9 mouse cellular contexts compared by ENCODE assay signal in genomic region chr5:146829528-146829927, GRCm38 (mm10). TPM values are rescaled to one million over a fixed set of nuclear protein-coding genes. Genes with fewer than 3 reads are reported as not detected.
A peak's percentile ranks its signal among the peaks of the same experiment; 100 is the strongest.
DNase-seq lines count a peak whose midpoint lies in the region; ATAC-seq lines count a peak whose summit lies in the region.
"Had no signal": no experiment of that assay in that cellular context is flagged by ENCODE, and none has a peak within 500 bp of the region (broad histone marks: within the 10 kb centered on the region; RNA-seq: fewer than 3 reads in every experiment).

No protein-coding gene starts in this region.

- no peak for ATAC-seq in frontal cortex, adult (ENCODE audit: low TSS enrichment)

- DNase-seq in spleen, adult 12 weeks (ENCODE audit: low spot score): peak; percentile 17
- no peak for DNase-seq in spleen, postnatal 14 days (ENCODE audit: low spot score in 2 of 2)
- DNase-seq in liver: peak; percentile 47
- DNase-seq in natural killer cell, adult 2 months (ENCODE audit: low spot score in 2 of 2): peak; percentile 36 to 39
- DNase-seq in right cerebral cortex, postnatal 25 days: no peak
- no peak for DNase-seq in cerebellum, postnatal 10 days
- no peak for DNase-seq in layer of hippocampus, postnatal 25 days (ENCODE audit: extremely low spot score in 1 of 2, low spot score in 1 of 2)
- DNase-seq: adrenal gland, postnatal 36 days had no signal

RNA-seq across cellular contexts. Expression of gene Rpl21, which starts 3.2 kb away (rescaled TPM):
- 100 to 1,000 TPM; 191 to 202 TPM for total RNA-seq in layer of hippocampus, postnatal 25 days (2021)

RNA-seq across cellular contexts. Expression of gene Rasl11a, which starts 15.3 kb away (rescaled TPM):
- total RNA-seq in layer of hippocampus, postnatal 25 days (2021): 10 to 100 TPM; 17.4 to 17.8 TPM

RNA-seq across cellular contexts. Expression of gene Usp12, which starts 34.7 kb away (rescaled TPM):
- total RNA-seq in layer of hippocampus, postnatal 25 days (2021): 10 to 100 TPM; 58.2 to 58.9 TPM

Comparison
In these comparisons a context has a peak if more than half of its experiments do, and no peak if none do; other contexts are left out.
1. DNase-seq: peak in spleen, adult 12 weeks (single experiment), liver (single experiment) and natural killer cell, adult 2 months (2 of 2); none in spleen, postnatal 14 days (0 of 2), right cerebral cortex, postnatal 25 days (single experiment), cerebellum, postnatal 10 days (0 of 2) and layer of hippocampus, postnatal 25 days (0 of 2).